Mouse (Mus musculus): ENCODE measurements around the gene Vill.
A peak's percentile ranks its signal among the peaks of the same experiment; 100 is the strongest.

Vill gene

DNA sequence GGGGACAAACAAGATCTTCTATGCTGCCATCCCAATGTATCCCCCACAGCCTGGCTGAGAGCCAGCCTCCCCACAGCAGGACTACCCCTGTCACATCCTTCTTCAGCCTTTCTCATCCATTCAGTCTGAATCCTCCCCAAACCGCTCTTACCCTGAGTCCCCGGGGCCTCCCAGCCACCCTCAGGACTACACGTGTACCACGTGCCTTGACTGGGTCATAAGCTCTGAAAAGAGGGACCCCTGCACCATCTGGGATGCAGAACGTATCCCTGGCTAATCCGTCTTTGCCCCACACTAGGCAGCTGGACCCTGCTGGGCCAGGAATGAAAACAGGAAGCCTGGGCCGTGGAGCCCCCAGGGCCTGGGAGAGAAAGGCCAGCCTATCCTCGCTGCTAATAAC, 29.5 kb downstream of the Vill start:
- no peak for DNase-seq

DNA sequence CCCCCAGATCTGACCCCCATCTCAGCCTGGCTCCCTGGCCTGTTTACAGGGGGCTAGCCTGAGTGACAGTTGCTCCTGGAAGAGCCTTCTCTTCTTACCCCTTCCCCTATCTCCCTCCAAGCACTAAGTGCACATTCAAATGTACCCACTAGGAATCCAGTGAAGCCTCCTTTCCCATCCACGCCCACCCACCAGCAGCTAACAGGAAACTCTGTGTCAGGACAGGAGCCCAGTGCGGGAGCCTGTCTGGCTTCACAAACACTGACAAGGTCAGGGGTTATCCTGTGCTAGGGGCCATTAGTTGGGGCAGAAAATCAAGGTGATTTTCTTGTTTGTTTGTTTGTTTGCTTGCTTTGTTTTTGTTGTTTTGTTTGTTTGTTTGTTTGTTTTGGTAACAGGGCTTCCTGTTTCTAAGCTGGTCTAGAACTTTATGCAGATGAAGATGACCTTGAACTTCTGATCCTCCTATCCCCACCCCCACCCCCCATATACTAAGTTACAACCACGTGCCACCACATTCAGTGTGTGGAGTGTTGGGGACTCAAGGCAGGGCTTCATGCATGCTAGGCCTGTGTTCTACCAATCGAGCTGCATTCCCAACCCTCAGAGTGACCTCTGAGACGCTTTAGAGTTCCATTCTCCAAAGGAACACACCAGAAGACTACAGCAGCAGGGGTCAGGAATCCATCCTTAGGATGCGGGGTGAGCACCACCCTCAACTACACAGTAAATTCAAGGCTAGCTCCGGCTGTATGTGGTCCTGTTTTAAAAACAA, 30.3 kb downstream of the Vill start:
- no peak for DNase-seq

DNA sequence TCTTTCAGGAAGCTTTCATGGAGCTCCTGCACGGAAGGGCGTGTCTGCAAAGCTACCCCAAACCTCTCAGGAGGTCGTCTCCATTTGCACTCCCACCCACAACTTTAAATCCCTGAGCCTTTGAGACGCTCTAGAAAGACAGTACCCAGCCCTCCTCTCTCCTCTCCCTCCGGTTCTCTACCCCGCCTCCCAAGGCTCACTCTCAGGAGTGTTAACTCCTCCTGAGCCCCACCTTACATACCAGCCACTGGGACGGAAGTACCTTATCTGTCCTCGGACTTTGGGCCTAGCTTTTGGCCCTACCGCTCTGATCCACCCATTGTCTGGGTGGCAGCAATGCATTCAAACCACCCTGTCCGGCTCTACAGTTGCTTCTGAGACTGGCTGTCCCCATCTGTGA, 31.4 kb downstream of the Vill start:
- no peak for DNase-seq

DNA sequence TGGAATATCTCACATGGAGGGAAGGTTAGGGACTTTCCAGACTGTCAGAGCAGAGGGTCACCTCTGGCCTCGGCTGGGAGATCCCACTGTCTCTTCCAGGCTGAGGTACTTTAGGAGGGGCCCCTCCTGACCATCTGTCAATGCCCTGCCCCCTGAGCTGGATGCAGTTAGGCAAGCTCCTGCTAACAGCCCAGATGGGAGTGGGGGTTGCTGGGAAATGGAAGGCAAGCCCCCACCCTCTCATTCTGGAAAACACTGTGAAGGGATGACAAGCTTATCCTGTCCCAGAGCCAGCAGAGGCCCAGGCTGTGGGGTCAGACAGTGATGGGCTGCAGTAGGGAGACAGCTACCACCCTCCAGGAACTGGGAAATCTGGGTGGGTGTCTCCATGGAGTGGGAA, 33.9 kb downstream of the Vill start:
- DNase-seq, result no peak

DNA sequence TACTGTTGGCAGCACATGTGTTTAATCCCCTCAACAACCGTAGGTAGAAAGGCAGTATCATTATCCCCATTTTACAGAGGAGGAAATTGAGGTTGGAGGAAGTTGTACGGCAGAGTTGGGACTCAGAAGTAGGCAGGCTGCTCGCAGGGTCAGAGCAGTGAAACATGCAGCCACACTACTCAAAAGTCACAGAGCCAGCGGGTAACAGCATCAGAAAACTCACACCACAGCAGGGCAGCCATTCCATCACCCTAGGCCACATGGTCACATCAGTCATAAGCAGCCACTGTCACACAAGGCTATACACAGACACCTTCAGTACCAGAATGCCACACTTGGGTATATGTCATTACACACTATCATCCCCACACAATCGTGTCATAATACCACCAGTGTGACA, 34.7 kb downstream of the Vill start:
- DNase-seq, result no peak

DNA sequence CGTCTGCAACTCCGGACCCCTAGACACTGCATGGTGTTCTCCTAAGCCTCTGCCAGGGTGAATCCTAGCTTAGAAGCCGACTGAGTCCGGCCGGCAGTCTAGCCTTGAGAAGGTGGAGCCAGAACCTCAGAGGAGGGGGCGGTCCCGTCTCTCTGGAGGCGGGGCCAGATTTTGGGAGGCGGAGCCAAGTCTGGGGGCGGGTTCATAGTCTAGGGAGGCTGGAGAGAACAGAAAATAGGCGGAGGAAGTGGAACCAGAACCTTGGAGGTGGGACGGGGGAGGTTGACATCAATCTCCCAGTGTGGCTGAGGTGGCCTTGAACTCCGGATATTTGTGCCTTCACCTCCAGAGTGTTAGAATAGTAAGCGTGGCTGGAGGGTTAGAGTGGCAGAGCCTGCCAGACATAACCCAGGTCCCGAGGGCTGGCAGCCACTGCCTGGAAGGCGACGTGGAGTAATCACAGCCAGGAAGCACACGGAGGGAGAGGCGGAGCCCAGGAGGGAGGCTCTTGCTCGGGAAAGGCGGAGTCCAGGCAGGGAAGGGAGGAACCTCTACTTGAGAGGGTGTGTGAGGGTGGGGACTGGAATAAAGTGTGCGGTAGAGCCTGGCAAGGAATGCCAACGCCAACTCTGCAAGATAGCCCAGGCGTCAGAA, 35.7 kb downstream of the Vill start:
- DNase-seq, result peak; percentile 68 to 80

DNA sequence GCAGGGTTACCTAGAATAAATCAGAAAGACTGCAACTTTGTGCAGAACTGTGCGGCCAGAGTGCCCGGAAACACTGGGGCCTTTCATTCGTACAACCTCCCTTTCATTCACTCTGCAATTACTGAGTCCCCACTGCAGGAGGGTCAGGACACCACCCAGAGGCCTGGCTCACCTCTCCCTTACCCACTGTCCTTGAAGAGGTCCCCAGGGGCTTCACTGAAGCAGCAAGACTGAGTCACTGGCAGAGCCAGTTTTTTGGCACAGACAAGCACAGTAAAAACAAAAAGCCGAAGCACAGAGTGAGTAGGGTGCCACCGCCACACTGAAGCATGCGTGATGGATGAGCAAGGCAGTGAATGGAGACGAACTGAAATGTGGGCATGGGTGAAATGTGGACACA, 36.9 kb downstream of the Vill start:
- DNase-seq, result no peak

DNA sequence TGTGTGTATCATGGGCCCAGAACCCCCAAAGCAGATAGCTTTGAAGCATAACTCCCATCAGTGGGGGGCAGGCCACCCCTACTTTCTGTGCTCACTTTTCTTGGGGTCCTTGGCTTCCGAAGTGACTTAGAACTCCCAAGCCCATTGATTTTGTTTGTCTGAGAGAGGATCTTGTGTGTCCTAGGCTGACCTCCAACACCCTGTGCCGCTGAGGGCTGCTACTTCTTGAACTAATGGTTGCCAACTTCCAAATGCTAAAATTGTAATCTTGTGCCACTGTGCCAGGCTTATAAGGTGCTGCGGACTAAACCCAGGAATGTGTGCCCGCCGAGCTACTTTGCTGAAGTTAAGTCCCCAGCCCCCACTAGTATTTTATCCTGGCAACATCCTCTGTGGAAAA, 37.9 kb downstream of the Vill start:
- DNase-seq, result no peak

DNA sequence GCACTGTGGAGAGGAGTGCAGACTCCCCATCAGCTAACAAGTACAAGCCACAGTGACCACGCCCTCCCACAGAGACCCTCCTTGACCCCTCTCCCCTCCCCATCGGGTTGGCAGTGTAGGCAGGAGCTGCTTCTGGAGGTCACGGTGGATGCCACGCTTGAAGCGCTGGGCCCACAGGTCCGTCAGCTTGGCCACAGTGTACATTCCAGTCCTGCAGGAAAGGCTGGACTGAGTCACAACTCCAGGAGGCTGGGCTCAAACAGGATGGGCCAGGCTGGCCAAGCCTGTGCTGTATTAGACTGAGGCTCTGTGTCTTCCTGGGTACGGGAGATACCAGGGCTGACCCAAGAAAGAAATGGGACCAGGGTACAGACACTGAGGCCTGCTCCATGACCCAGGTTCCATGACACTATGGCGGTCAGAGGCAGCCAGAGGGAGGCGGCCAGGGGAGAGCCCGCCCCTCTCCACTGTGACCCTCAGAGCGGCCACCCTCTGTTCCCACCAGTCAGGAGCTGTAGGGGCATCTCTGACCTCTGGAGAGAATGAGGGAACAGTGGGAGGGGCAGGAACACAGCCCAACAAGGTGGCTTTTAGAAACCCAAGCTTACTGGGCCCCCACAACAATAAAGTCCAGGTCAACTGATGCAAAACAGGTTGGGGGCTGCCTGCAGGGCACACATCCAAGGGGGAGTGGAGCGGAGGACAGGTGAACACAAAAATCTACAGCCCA, 39.2 kb downstream of the Vill start:
- DNase-seq, result no peak

DNA sequence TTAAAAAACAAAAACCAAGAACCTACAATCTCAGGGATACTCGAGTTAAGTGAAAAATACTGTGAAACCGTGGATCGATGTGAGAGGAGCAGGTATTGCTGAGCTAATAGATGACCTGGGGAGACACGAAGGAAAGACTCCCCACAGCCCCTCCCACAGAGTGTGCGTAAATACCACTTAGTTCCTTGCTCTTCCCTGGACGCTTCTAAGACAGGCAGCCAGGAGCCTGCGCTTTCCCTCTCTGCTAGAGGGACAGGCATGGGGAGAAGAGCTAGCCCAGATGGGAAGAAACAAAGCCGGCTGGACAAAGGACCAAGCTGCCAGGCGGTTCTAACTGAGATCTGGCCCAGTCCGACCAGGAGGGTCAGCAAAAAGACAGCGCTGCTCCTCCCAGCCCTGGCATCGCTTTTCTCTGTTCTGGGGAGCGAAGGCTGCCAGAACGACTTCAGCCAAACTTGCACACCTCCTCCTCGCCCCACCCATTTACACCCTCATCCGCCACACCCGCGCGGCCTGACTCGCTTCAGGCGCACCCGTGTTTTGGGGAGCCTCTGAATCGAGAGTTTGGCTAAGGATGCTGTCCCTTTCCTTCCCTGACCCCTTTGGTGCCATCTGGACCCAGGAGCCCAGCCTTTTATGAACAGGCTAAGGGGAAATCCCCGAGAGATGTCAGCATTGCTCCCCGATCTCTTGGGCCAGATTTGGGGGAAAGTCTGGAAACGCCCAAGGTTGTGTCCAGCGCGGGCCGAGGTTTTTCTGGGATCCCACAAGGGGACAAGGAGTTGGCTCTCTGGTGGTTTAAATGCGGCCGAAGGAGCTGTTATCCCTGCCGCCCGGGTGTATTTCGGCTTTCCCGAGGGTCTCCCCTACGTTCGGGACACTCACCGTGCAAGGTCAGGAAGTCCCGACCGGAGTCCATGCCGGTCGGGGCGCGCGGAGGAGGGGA, 40.2 kb downstream of the Vill start:
- DNase-seq, result peak; percentile 62 to 69

DNA sequence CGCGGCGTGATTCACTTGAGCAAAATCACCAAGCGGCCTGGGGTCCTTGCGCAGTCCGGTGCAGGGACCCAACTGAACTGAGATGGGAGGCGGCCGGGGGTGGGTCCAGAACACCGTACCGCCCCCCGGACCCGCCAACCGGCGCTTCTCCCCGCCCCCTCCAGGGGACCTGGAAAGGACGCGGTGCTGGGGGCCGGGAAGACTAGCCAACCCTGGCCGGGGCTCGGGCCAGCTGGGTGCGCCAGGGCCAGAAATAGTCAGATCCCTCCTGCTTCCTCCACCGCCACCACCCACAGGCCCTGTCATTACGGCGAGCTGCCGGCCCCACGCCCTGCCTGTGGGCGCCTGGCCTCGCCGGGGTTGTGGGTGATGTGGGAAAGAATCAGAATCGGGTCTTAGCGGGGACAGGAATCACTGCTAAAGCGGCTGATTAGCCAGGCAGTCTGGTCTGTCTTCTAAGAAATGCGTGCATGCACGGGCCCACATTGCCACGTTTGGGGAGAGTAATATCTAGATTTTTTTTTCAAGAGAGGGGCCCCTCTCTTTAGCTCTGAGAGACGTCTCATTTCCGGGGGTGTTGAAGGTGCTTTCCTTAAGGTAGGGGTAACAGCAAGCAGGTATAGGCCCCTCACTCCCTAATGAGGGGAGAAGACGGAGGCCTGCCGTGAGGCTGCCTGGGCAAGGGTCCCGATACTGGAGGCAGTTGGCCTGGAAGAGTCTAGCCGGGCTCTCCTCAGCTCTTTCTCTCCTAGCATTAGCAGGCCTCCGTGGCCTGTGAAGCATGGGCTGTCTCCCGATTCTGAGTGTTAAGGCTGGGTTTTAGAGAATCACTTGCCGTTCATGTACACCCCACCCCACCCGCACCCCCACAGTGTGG, 41.1 kb downstream of the Vill start, which contains the start of gene Plcd1:
Plcd1 (minus strand) TSS at position 84 of the 877 bp plus-strand sequence.
- DNase-seq, result peak; percentile 80 to 87

DNA sequence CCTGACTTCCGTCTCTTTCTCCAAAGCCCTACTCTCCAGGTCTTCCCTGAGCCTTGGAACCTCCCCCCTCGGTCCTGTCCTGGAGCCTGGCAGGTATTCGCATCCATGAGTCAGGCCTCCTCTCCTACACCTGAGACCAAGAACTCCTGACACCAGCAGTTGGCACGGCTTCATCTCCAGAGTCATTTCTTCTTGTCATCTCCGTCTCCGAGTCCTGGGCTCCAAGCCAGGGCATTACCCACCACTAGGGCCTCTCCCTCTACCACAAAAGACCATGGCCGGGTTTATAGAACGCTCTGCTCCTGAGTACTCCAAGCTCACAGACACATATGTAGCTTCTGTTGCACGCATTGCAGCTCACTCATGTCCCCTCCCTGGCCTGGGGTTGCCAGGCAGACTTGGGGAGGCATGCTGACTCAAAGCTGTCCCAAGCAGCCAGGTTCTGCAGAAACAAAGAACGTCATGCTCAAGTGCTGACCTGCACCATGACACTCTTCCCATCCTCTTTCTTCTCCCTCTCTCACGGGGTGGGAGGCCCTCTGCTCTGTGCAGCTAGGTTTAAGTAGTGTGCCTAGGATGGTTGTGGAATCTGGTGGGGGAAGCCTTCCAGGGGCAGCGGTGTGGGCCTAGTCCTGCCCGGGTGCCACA, 42.0 kb downstream of the Vill start:
- peak; percentile 22 to 36 for DNase-seq

DNA sequence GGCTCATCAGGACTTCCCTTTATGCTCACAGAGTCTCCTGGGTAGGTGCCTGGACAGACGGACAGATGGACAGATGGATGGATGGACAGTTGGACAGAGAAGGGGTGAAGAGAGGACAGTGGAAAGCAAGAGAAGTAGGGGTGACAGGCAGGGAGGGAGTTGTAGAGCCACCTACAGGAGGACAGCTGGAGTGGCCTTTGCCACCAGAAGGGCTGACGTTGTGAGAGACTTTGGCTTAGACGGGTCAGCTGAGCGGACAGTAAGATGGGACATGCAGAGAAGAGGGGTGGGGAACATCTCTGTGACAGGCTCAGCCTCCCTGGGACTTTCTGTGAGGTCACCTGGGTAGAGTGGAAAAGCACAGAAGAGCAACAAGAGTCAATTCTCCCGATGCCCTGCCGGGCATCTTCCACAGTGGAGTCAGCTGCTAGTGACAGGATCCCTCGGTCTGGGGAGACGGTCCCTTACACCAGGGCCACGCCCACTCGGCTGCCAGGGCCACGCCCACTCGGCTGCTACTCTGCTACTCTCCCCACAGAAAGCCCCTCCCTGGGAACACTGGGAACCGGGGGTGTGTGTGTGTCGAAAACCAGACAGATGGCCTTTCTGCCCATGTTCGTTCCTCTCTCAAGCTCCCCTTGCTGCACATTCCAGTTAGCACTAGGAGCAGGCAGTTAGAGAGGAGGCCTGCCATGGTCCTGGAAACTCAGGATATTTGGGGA, 47.8 kb downstream of the Vill start:
- DNase-seq, result peak in 1 of 2 experiments; percentile 25

DNA sequence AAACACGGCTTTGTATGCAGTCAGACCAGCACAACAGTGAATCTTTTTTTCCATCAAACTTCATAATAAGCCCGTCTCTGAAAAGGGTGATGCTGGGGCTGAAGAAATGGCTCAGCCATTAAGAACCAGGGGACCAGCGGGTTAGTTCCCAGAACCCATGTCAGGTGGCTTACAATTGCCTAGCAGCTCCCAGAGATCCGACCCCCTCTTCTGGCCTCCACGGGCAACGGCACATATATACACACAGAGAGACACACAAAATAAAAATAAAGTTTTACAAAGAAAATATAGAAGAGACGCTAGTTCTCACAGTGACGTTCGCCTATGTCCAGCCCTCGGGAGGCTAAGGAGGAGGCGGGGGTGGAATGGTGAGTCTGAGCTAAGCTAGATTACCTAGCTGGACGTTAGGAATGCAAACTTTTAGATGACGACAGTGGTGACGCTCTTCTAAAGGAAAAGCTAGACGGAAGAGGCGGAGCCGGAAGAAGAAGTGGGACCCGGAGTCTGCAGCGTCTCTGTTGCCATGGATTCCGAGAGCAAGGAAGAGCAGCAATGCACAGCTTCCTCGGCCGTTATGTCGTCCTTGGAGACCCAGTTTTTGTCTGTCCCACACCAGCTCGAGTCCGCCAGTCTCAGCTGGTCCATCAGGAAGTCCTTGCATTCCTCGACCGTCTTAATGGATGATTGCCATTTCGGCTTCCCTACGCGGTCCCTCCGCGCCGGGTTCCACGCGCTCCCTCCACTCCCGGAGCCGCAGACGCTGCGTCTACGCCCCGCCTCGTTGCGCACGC, 49.6 kb downstream of the Vill start, which contains the start of gene Dlec1:
Dlec1 (plus strand) TSS at position 487 of the 791 bp plus-strand sequence.
- DNase-seq, result peak; percentile 49 to 64

DNA sequence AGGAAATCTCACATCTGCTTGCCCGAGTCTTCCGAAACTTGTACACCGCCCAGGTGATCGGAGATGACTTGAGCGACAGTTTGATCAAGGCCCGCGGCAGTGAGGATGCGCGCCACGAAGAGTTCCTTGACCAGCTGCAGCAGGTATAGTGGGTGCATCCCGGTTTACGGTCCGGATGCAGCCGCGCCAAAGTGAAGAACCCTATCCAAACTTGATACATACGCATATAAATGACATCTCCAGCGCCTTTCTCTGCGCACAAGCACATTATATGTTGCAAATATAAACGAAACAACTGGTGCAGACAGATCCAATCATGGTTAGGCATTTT, 50.2 kb downstream of the Vill start:
- DNase-seq, result peak in 1 of 2 experiments; percentile 41

DNA sequence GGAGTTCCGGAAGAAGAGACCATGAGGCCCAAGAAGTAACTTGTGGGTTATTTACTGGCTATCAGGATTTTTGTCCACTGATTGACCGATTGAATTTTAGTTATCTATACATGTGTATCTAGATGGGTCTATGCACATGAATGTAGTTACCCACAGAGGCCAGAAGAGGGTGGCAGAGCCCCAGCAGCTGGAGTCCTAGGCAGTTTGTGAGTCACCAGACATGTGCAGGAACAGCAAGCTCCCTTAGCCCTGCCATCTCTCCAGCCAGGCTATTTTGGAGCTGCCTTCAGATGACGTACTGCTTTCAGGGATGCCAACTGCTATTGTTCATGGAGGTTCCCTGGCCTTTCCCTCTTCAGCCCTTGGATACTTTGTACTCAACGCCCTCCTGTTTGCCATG, 55.0 kb downstream of the Vill start:
- peak in 1 of 2 experiments; percentile 34 for DNase-seq

DNA sequence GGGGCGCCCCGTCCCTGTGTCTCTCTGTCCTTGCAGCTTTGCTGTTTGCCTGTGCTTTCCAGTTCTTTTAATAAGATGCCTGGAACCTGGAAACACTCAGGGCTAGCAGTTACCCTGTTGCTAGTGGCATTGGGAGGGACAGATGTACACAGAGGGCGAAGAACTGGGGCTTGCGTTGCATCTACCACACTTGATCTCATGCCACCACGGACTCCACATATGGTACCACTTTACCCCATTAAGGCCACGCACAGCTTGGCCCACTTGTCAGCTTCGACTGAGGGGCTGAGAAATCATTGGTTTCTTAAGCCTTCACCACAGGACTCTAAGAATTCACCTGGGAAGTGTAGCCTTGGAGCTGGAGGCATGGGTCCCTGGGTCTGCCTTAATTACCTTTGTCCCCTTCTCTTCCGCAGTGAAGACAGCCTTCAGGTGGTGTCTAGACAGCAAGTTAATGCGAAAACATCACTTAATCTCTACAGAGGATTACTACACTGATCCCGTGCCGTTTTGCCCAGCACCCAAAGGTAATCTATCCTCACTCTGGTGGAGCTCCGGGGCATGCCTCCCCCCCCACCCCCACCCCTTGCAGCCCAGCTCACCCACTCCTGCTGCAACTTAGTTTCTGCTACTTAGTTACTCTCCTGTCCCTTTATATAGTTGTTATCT, 57.2 kb downstream of the Vill start:
- DNase-seq, result no peak

DNA sequence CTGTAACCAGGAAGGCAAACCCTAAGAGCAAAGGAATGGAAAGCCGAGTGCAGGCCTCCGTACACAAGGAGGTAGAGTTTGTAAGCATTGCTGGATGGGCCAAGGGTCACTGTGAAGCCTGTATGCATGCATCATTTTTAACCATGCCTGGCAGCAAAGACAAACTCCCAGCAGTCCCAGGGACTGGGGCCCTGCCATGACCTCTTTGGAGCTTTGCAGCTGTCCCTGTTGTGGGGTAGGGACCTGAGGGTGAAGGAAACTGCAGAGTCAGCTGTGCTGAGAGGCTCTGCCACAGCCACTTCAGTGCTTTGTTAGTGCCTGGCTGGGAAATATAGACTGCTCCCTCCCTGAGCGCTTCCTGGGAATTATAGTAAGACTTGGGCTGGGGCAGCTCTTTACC, 58.1 kb downstream of the Vill start:
- DNase-seq, result no peak

DNA sequence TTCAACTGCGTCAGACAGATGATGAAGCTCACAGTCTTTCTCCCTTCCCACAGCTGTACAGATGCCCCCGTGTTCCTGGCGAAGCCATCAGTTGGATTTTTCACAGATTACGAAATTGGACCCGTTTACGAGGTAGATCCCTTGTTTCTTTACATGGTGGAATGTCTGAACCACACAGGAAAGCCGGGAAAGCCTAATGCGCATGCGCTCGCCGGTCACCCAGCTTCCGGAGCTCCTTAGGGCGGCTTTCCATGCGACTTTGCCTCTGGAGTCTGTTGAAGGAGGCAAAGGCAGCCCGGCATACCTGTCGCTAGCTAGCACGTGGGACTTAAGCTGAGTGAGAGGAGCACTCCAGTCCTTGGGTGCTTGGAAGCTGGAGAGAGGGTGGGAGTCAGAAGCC, 62.3 kb downstream of the Vill start:
- DNase-seq, result no peak
